Mouse (Mus musculus) spleen, postnatal 0 days (tissue): ENCODE measurements around the gene Wdr63. TPM values are rescaled to one million over a fixed set of nuclear protein-coding genes. Genes with fewer than 3 reads are reported as not detected.

Experiments used
- polyA plus RNA-seq: library from polyadenylated mRNA; unstranded; fragments of >200 nt; fragmentation: Nextera tagmentation; extraction: Ambion mirVana; gene quantifications from 2 replicates; pipeline ENCODE4 v1.2.1, GENCODE M21; 2015

Gene Wdr63
- polyA plus RNA-seq = not detected in 2 replicates

GRCm38 (mm10) chr3:146107921-146108571, at the start of gene Wdr63:
Gene Wdr63, minus strand, starts transcription at chr3:146108130.

GRCm38 (mm10) chr3:146149156-146150057, 41.5 kb upstream of the Wdr63 start, which contains the start of gene Mcoln2:
Gene Mcoln2, plus strand, starts transcription at chr3:146149833.

GRCm38 (mm10) chr3:146117258-146117996, 9.5 kb upstream of the Wdr63 start, which contains the start of gene Mcoln3:
Gene Mcoln3, plus strand, starts transcription at chr3:146117450.

Other genes starting within 250 kb of the Wdr63 start
- gene Bcl10, start 185.3 kb downstream of the Wdr63 start, polyA plus RNA-seq = 29.0 and 35.0 TPM in 2 replicates
- 22.5 and 24.1 TPM in 2 replicates for gene 2410004B18Rik, start 170.1 kb downstream of the Wdr63 start, polyA plus RNA-seq
- 0.41 and 0.42 TPM in 2 replicates for gene Syde2, start 120.3 kb downstream of the Wdr63 start, polyA plus RNA-seq
- 0.05 TPM in 1 of 2 replicates, not detected in the other for gene Mcoln3, start 9.3 kb upstream of the Wdr63 start, polyA plus RNA-seq
- gene Mcoln2, start 41.7 kb upstream of the Wdr63 start, polyA plus RNA-seq = 1.2 and 2.0 TPM in 2 replicates
- 0.05 TPM in 1 of 2 replicates, not detected in the other for gene Lpar3, start 112.8 kb upstream of the Wdr63 start, polyA plus RNA-seq